Comparison of ENCODE assay signal across 8 mouse cellular contexts in the genomic region with DNA sequence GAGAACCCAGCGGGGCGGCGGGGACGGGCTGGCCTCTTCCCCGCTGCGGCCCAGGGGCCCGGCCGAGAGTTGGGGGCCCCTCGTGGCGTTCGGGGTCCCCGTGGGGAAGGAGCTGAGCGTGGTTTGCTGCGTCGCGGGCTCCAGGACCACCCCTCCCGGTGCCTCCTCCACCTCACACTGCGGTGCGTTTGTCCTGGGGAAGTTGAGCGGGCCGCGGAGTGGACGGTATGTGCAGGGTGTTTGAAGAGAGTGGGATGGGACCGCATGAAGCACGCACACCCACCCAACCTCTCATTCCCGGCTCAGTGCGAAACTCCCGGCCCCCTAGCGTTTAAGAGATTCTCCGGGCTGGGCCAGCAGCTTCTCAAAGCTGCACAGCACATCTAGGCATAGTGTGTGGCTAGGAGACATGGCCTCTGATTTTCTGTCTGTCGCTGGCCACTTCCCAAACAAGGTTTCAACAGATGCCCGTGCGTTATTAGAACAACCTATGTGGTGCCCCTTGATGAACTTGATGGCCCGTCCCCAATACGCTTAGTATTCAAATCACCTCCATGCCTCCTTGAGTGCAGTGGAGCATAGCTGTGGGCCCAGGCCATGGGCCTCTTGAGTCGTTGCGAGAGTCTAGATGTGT. TPM values are rescaled to one million over a fixed set of nuclear protein-coding genes. Genes with fewer than 3 reads are reported as not detected.
DNase-seq lines count a peak whose midpoint lies in the region; ATAC-seq lines count a peak whose summit lies in the region.

No protein-coding gene starts in this region.

- DNase-seq in layer of hippocampus, adult 11-12 months (ENCODE audit: low spot score): peak; percentile 58
- no peak for DNase-seq in layer of hippocampus, adult 9-10 months (ENCODE audit: low spot score)
- DNase-seq in heart, embryonic 10.5 days (ENCODE audit: low spot score): peak; percentile 90
- peak; percentile 70 for DNase-seq in kidney, adult 9 months
- DNase-seq in spleen, postnatal 36 days (ENCODE audit: low spot score in 2 of 2): peak; percentile 8 to 22

- H3K4me2 ChIP-seq in embryonic facial prominence, embryonic 12.5 days (replicated peaks): peak overlapping the region; percentile 87
- peak overlapping the region; percentile 86 for H3K4me2 ChIP-seq in limb, embryonic 15.5 days
- peak overlapping the region; percentile 98 for H3K4me2 ChIP-seq in midbrain, embryonic 15.5 days

- peak overlapping the region; percentile 82 for H3K9ac ChIP-seq in embryonic facial prominence, embryonic 12.5 days
- H3K9ac ChIP-seq in limb, embryonic 15.5 days: peak overlapping the region; percentile 88
- peak overlapping the region; percentile 74 for H3K9ac ChIP-seq in midbrain, embryonic 15.5 days

- H3K36me3 ChIP-seq in embryonic facial prominence, embryonic 12.5 days: no peaks in the 10 kb centered on the region
- no peaks in the 10 kb centered on the region for H3K36me3 ChIP-seq in heart, embryonic 10.5 days
- H3K36me3 ChIP-seq in limb, embryonic 15.5 days: no peaks in the 10 kb centered on the region
- no peaks in the 10 kb centered on the region for H3K36me3 ChIP-seq in midbrain, embryonic 15.5 days (replicated peaks)

- H3K27ac ChIP-seq in embryonic facial prominence, embryonic 12.5 days: peak overlapping the region; percentile 60; the same call in 1 of the 2 replicates
- H3K27ac ChIP-seq in heart, embryonic 10.5 days: peak overlapping the region; percentile 96
- peak overlapping the region; percentile 77 for H3K27ac ChIP-seq in limb, embryonic 15.5 days
- peak overlapping the region; percentile 55 for H3K27ac ChIP-seq in midbrain, embryonic 15.5 days

- peak; percentile 78 for ATAC-seq in embryonic facial prominence, embryonic 12.5 days (ENCODE audit: insufficient number of reproducible peaks, insufficient read depth, low FRiP score, low TSS enrichment)
- peak; percentile 62 for ATAC-seq in limb, embryonic 15.5 days (ENCODE audit: insufficient number of reproducible peaks, low FRiP score, low TSS enrichment, low read depth)
- peak; percentile 78 for ATAC-seq in midbrain, embryonic 15.5 days (replicated peaks)

- H3K4me3 ChIP-seq in embryonic facial prominence, embryonic 12.5 days: peak overlapping the region; percentile 71
- H3K4me3 ChIP-seq in heart, embryonic 10.5 days: peak overlapping the region; percentile 89
- H3K4me3 ChIP-seq in limb, embryonic 15.5 days: peak overlapping the region; percentile 81
- peak overlapping the region; percentile 81 for H3K4me3 ChIP-seq in midbrain, embryonic 15.5 days

- no peaks in the 10 kb centered on the region for H3K9me3 ChIP-seq in embryonic facial prominence, embryonic 12.5 days
- no peaks in the 10 kb centered on the region for H3K9me3 ChIP-seq in heart, embryonic 10.5 days
- no peaks in the 10 kb centered on the region for H3K9me3 ChIP-seq in limb, embryonic 15.5 days
- H3K9me3 ChIP-seq in midbrain, embryonic 15.5 days: no peaks in the 10 kb centered on the region

- H3K27me3 ChIP-seq in embryonic facial prominence, embryonic 12.5 days: no peaks in the 10 kb centered on the region
- H3K27me3 ChIP-seq in heart, embryonic 10.5 days (ENCODE audit: insufficient read depth, poor library complexity, severe bottlenecking): peaks cover 9% of the 10 kb centered on the region
- H3K27me3 ChIP-seq in limb, embryonic 15.5 days: no peaks in the 10 kb centered on the region; the same call in 1 of the 2 replicates
- no peaks in the 10 kb centered on the region for H3K27me3 ChIP-seq in midbrain, embryonic 15.5 days (replicated peaks)

- H3K4me1 ChIP-seq in embryonic facial prominence, embryonic 12.5 days: peaks cover 20% of the 10 kb centered on the region
- peaks cover 47% of the 10 kb centered on the region for H3K4me1 ChIP-seq in heart, embryonic 10.5 days
- peaks cover 35% of the 10 kb centered on the region for H3K4me1 ChIP-seq in limb, embryonic 15.5 days
- peaks cover 22% of the 10 kb centered on the region for H3K4me1 ChIP-seq in midbrain, embryonic 15.5 days

- 3% methylated on average over 35 of the region's 37 CpGs for WGBS in embryonic facial prominence, embryonic 12.5 days
- WGBS in heart, embryonic 10.5 days: 5% methylated on average over 32 of the region's 37 CpGs
- WGBS in limb, embryonic 15.5 days: 4% methylated on average over 34 of the region's 37 CpGs
- 2% methylated on average over 35 of the region's 37 CpGs for WGBS in midbrain, embryonic 15.5 days

RNA-seq across cellular contexts. Expression of a gene that starts 0.8 kb away (rescaled TPM):
- polyA plus RNA-seq in embryonic facial prominence, embryonic 12.5 days (2016; fragmentation: Nextera tagmentation; extraction: Ambion mirVana): 1.6 and 2.9 TPM in 2 replicates
- 2.0 and 2.9 TPM in 2 replicates for polyA plus RNA-seq in heart, embryonic 10.5 days (2016; fragmentation: Nextera tagmentation; extraction: Ambion mirVana)
- polyA plus RNA-seq in limb, embryonic 15.5 days (2015; fragmentation: Nextera tagmentation; extraction: Ambion mirVana): 3.9 and 4.8 TPM in 2 replicates
- polyA plus RNA-seq in midbrain, embryonic 15.5 days (2015; fragmentation: Nextera tagmentation; extraction: Ambion mirVana): 0.29 and 0.49 TPM in 2 replicates
